ENCODE assay signal across 17 mouse cellular contexts in genomic region chr1:161260761-161261160, GRCm38 (mm10). TPM values are rescaled to one million over a fixed set of nuclear protein-coding genes. Genes with fewer than 3 reads are reported as not detected.
DNase-seq lines count a peak whose midpoint lies in the region; ATAC-seq and TF ChIP-seq lines count a peak whose summit lies in the region.
"Had no signal": no experiment of that assay in that cellular context is flagged by ENCODE, and none has a peak within 500 bp of the region (broad histone marks: within the 10 kb centered on the region; RNA-seq: fewer than 3 reads in every experiment).

No protein-coding gene starts in this region.

- no peak for TF ChIP-seq POLR2A in liver, adult 2 months (IDR thresholded peaks at IDR 0.05; ENCODE audit: extremely low read depth, insufficient read depth, low read length)
- no peak for TF ChIP-seq POLR2A in brain, embryonic 14.5 days (IDR thresholded peaks at IDR 0.05; ENCODE audit: borderline replicate concordance, extremely low read depth, insufficient read depth, insufficient read length, poor library complexity, severe bottlenecking)

- H3K4me2 ChIP-seq in liver, embryonic 11.5 days = no peak overlapping the region
- no peak overlapping the region for H3K4me2 ChIP-seq in neural tube, embryonic 15.5 days
- H3K4me2 ChIP-seq: embryonic facial prominence, embryonic 12.5 days; forebrain, embryonic 15.5 days had no signal

- peak overlapping the region; percentile 17; the same call in 1 of the 2 replicates for H3K27ac ChIP-seq in liver, adult 2 months (replicated peaks; ENCODE audit: insufficient read depth, low read depth, low read length)
- no peak overlapping the region for H3K27ac ChIP-seq in liver, embryonic 11.5 days (ENCODE audit: low read depth, low read length)
- H3K27ac ChIP-seq in neural tube, embryonic 15.5 days (replicated peaks) = no peak overlapping the region
- H3K27ac ChIP-seq: embryonic facial prominence, embryonic 10.5 days; embryonic facial prominence, embryonic 12.5 days; forebrain, embryonic 15.5 days had no signal

- WGBS in liver, adult 2 months = 25% methylated on average over 2 of the region's 2 CpGs
- WGBS in liver, embryonic 11.5 days = 63% methylated on average over 2 of the region's 2 CpGs
- WGBS in neural tube, embryonic 15.5 days = 78% methylated on average over 2 of the region's 2 CpGs

- ATAC-seq in liver, embryonic 11.5 days (replicated peaks; ENCODE audit: low FRiP score) = no peak
- no peak for ATAC-seq in neural tube, embryonic 15.5 days (ENCODE audit: low FRiP score)
- ATAC-seq: forebrain, embryonic 15.5 days; forebrain, postnatal 0 days had no signal

- H3K79me2 ChIP-seq in liver, adult 2 months (ENCODE audit: control insufficient read depth, insufficient read depth, low read length) = no peaks in the 10 kb centered on the region

- DNase-seq in liver, adult 2 months (ENCODE audit: extremely low read depth, low read depth, low spot score) = peak; percentile 84
- no peak for DNase-seq in liver, embryonic 11.5 days (ENCODE audit: low spot score)
- peak; percentile 73 for DNase-seq in brain, embryonic 14.5 days (ENCODE audit: low read depth)
- peak; percentile 31 for DNase-seq in retina, postnatal 7 days (ENCODE audit: low read depth, low spot score)
- DNase-seq: adrenal gland, adult 2 months; adrenal gland, postnatal 10 days; adrenal gland, postnatal 25 days; cerebellum, adult 11-12 months; cerebellum, adult 2 months; cerebellum, adult 9-10 months; cerebellum, postnatal 10 days; cerebellum, postnatal 25 days; forebrain, postnatal 0 days had no signal

- no peaks in the 10 kb centered on the region for H3K27me3 ChIP-seq in liver, adult 2 months (ENCODE audit: control insufficient read depth, insufficient read depth, low read length)
- H3K27me3 ChIP-seq in liver, embryonic 11.5 days (replicated peaks; ENCODE audit: control insufficient read depth, insufficient read depth, low read length) = no peaks in the 10 kb centered on the region
- no peaks in the 10 kb centered on the region for H3K27me3 ChIP-seq in neural tube, embryonic 15.5 days (replicated peaks)
- H3K27me3 ChIP-seq: embryonic facial prominence, embryonic 12.5 days; forebrain, embryonic 15.5 days had no signal

- H3K4me1 ChIP-seq in liver, adult 2 months (ENCODE audit: control insufficient read depth, insufficient read depth, low read length) = peaks cover 19% of the 10 kb centered on the region
- H3K4me1 ChIP-seq in liver, embryonic 11.5 days (replicated peaks; ENCODE audit: control insufficient read depth, insufficient read depth, low read length) = 0 out of 2 replicates have a peak, but pooled peaks cover 5% of the 10 kb centered on the region
- H3K4me1 ChIP-seq in neural tube, embryonic 15.5 days = no peaks in the 10 kb centered on the region
- H3K4me1 ChIP-seq: embryonic facial prominence, embryonic 10.5 days; embryonic facial prominence, embryonic 12.5 days; forebrain, embryonic 15.5 days had no signal

- TF ChIP-seq CTCF in liver, adult 2 months (IDR thresholded peaks at IDR 0.05; ENCODE audit: low read depth, low read length) = no peak
- no peak for TF ChIP-seq CTCF in brain, embryonic 14.5 days (IDR thresholded peaks at IDR 0.05; ENCODE audit: borderline replicate concordance, extremely low read depth, insufficient read depth, insufficient read length)

- no peak overlapping the region for H3K4me3 ChIP-seq in liver, adult 2 months (ENCODE audit: insufficient read depth, low read depth, low read length)
- no peak overlapping the region for H3K4me3 ChIP-seq in liver, embryonic 11.5 days (ENCODE audit: low read depth, low read length)
- H3K4me3 ChIP-seq in neural tube, embryonic 15.5 days (replicated peaks) = no peak overlapping the region
- H3K4me3 ChIP-seq: embryonic facial prominence, embryonic 10.5 days; embryonic facial prominence, embryonic 12.5 days; forebrain, embryonic 15.5 days had no signal

- H3K36me3 ChIP-seq in liver, adult 2 months (ENCODE audit: control insufficient read depth, insufficient read depth, low read length) = no peaks in the 10 kb centered on the region
- H3K36me3 ChIP-seq in liver, embryonic 11.5 days (ENCODE audit: control insufficient read depth, insufficient read depth, low read length) = no peaks in the 10 kb centered on the region
- H3K36me3 ChIP-seq in neural tube, embryonic 15.5 days = no peaks in the 10 kb centered on the region
- H3K36me3 ChIP-seq: embryonic facial prominence, embryonic 10.5 days; embryonic facial prominence, embryonic 12.5 days; forebrain, embryonic 15.5 days had no signal

- H3K9ac ChIP-seq in liver, adult 2 months (ENCODE audit: low read depth, low read length) = no peak overlapping the region
- H3K9ac ChIP-seq in liver, embryonic 11.5 days (ENCODE audit: low read depth, low read length) = no peak overlapping the region
- no peak overlapping the region for H3K9ac ChIP-seq in neural tube, embryonic 15.5 days (replicated peaks)
- H3K9ac ChIP-seq: embryonic facial prominence, embryonic 12.5 days; forebrain, embryonic 15.5 days; forebrain, postnatal 0 days had no signal

- H3K9me3 ChIP-seq in liver, embryonic 11.5 days (ENCODE audit: control insufficient read depth, low read length) = no peaks in the 10 kb centered on the region
- no peaks in the 10 kb centered on the region for H3K9me3 ChIP-seq in neural tube, embryonic 15.5 days (replicated peaks)
- H3K9me3 ChIP-seq: embryonic facial prominence, embryonic 10.5 days; embryonic facial prominence, embryonic 12.5 days; forebrain, embryonic 15.5 days had no signal

RNA-seq across cellular contexts. Expression of gene Prdx6, which starts 9.7 kb away (rescaled TPM):
- 413 and 458 TPM in 2 replicates for total RNA-seq in liver, adult 2 months (2014; rRNA removed)
- 221 and 315 TPM in 2 replicates for polyA plus RNA-seq in liver, adult 2 months (2012; rRNA removed)
- 744 and 826 TPM in 2 replicates for polyA plus RNA-seq in liver, embryonic 11.5 days (2014; fragmentation: Nextera tagmentation; extraction: Ambion mirVana)
- polyA plus RNA-seq in brain, embryonic 14.5 days (2012; rRNA removed) = 90.2 and 99.6 TPM in 2 replicates
- polyA plus RNA-seq in neural tube, embryonic 15.5 days (2015; fragmentation: Nextera tagmentation; extraction: Ambion mirVana) = 168 and 232 TPM in 2 replicates
